Mouse (Mus musculus) left cerebral cortex, postnatal 25 days (tissue): ENCODE data around the gene Mum1. TPM values are rescaled to one million over a fixed set of nuclear protein-coding genes. Genes with fewer than 3 reads are reported as not detected.
"Not testable (repeated sequence)": the region's sequence is repeated elsewhere in the genome, so short reads cannot be mapped to it uniquely, and the experiment has no call there.

Source experiments
- DNase-seq, 2 experiments: peaks; one replicate each; pipeline ENCODE4 v3.0.0; 2022; ENCODE audit warnings: low spot score in 2 of 2, mixed read lengths in 1 of 2
- intact Hi-C: fragments of 180-260 bp; cut with DNase I; formaldehyde crosslinking; loops from one replicate; pipeline ENCODE4 v1.15.1; 2025
- total RNA-seq, 2 experiments: library from RNA; stranded (reverse); gene quantifications; 2 replicates each; pipeline ENCODE4 v1.2.3; 2021

Gene Mum1
- total RNA-seq, 2 experiments from 2014 or later = 40.9 to 41.2 TPM

GRCm38 (mm10) chr10:80207201-80207600 is 19.0 kb upstream of the Mum1 start:
- no peak for DNase-seq
- intact Hi-C loops = no loop called here

DNA sequence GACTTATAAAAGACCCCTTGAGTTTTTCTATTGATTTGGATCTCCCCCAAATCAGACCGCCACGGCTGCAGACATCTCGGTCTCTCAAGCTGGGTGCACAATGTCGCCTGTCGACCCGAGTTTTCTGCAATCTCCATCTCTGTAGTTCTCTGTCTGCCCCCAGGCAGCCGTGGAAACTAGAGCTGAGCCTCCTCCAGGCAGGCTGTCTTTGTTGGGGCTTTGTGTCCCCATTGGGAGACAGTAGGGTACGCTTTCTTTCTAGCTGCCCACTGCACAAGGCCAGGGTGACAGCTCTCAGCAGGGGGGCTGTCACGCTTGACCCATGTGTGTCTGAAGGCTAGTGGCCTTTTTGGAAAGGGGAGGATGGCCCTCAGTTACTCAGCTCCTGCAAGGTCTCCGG is 18.6 kb upstream of the Mum1 start:
- intact Hi-C loops = no loop called here
- DNase-seq = no peak

- no peak for DNase-seq
- intact Hi-C loops = no loop called here
Observed at GRCm38 (mm10) chr10:80208248-80208647, 18.0 kb upstream of the Mum1 start.

GRCm38 (mm10) chr10:80208841-80209371 is 17.3 kb upstream of the Mum1 start:
- peak; percentile 26 to 64 for DNase-seq
- intact Hi-C loops = no loop called here

DNA sequence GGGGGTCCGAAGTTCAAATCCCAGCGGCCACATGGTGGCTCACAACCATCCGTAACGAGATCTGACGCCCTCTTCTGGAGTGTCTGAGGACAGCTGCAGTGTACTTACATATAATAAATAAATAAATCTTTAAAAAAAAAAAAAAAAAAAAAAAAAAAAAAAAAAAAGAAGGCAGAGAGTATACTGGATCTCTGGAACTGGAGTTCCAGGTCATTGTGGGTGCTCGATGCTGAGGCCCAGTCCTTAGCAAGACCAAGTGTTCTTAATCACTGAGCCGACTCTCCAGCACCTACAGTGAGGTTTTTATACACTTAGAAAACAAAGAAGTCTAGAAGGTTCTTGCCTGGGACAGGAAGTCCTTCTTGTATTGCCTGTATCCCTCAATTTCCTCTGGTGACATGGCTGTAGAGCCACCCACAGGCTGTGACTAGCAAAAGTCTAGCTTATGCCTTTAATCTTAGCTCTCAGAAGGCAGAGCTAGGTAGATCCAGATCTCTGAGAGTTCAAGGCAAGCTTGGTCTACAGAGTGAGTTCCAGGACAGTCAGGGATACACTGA is 14.6 kb upstream of the Mum1 start:
- intact Hi-C loops, DNase-seq: not testable (repeated sequence)

DNA sequence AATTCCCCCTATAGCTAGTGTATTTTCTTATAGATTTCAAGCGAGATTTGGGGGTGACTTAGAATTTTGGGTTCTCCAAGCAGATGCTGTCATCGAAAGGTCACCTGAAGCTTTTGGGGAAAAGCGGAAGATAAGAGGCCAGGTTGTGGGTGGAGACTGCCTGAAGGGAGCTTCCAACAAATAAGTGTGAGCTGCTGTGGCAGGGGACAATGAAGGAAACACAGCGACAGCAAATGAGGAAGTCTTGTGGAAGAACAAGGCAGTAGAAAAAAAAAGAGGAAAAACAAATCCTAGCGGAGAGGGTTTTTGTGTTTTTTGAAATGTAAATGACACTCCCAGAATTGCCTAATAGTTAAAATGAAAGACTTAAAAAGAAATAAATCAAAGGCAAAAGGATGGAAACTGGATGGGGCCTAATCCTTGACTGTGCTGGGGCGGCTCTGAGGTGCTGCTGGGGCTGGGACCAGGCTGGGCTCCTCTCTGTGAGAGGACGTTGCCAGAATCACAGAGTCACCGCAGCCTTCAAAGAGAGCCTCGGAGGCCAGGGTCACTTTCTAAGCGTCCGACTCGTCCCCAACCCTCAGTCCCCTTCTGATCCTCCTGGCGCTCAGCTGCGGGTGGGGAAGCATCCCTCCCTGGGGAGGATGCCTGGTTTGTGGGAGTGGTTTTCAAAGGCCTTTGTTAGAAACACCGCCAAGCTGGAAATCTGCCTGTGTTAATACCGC is 11.0 kb upstream of the Mum1 start:
- intact Hi-C loops = no loop called here
- DNase-seq = no peak

- no peak for DNase-seq
- intact Hi-C loops = no loop called here
Observed at GRCm38 (mm10) chr10:80220676-80221075, 5.6 kb upstream of the Mum1 start.

DNA sequence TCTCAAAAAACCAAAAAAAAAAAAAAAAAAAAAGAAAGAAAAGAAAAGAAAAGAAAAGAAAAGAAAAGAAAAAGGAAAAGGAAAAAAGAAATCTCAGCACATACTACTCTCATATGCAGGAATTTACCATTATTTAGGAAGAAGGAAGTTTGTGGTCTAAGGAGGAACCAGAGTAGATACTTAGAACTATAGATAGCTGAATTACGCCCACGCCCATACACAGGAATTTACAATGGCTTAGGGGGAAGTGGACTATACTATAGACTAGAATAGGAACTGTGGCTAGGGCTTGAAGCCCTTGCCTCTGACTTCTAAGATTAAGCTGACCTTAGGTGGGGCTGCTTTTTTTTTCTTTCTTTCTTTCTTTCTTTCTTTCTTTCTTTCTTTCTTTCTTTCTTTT is 3.1 kb upstream of the Mum1 start:
- intact Hi-C loops, DNase-seq: not testable (repeated sequence)

DNA sequence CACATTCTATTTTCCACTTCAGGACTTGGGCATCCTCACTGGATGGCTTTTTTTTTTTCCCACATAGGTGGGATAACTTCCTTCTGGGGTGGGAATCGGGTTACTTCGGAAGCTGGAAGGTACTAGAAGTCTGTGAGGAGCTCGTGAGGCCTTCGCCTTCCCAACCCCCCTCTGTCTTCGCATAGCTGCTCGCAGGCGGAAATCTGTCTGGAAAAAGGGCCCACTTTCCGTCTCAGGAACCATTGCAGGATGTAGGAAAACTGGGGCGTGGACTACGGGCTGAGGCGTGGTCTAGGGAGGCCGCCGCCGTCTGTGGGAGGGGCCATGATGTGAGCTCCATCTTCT is 191 bp upstream of the Mum1 start:
- intact Hi-C loops = loop anchor here (5.0 kb wide), 1 partner anchor 49 kb away; the partner anchor contains the start of gene Efna2
- DNase-seq = no peak

DNA sequence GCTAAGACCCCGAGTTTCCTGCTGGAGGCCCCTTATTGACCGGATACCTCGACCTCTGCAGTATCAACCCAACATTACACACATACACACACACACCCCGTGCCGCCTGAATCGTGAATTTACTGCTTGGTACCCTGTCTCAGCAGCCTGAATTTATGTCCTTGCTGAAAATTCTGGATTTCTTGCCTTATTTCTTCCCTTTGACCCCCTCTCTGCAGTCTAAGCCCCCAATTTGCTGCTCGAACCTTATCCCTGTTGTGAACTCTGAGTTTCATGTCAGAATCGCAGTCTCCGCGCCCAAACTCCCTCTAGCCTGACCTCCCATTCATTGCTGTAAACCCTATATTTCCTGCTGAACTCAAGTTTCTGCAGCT is 919 bp downstream of the Mum1 start:
- no peak for DNase-seq
- intact Hi-C loops = loop anchor here (5.0 kb wide), 1 partner anchor 50 kb away; the partner anchor contains the start of gene Efna2

- peak in 1 of 2 experiments; percentile 49 for DNase-seq
Observed at GRCm38 (mm10) chr10:80227877-80228775, 1.9 kb downstream of the Mum1 start.

DNA sequence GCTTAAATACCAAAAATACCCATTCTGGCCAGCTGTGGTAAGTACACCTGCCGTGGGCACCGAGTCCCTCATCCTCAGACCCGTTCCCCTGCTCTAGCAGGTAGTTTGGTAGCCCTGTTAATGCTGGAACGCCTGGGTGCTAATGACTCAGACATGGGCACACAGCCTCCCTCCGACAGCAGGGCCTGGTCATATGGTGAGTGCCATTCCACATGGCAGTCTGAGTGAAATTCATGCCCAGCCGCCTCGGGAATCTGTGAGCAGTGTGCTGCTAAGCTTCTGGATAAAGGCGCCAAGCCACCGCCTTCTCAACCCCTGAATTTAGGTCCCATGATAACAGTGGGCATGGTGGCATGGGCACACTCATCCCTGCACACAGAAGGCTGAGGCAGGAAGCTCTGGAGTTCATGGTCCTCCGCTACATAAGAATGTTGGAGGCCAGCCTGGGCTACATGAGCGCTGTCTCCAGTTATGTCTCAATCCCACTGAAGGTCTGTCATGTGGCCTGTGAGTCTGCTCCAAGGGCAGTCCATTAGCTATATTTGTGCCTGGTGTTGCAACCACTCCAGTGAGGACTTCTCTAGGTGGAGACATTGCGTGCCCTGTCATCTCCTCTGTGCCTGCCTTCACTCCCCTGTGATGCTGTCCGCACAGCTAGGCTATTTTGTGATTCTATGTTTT is 10.1 kb downstream of the Mum1 start:
- DNase-seq = no peak
- intact Hi-C loops = no loop called here

More at GRCm38 (mm10) chr10:80227877-80228775, 1.9 kb downstream of the Mum1 start:
- intact Hi-C loops = loop anchor here (2.0 to 5.0 kb wide), 2 partner anchors 17 to 51 kb away; partner anchors contain the start of gene Efna2

DNA sequence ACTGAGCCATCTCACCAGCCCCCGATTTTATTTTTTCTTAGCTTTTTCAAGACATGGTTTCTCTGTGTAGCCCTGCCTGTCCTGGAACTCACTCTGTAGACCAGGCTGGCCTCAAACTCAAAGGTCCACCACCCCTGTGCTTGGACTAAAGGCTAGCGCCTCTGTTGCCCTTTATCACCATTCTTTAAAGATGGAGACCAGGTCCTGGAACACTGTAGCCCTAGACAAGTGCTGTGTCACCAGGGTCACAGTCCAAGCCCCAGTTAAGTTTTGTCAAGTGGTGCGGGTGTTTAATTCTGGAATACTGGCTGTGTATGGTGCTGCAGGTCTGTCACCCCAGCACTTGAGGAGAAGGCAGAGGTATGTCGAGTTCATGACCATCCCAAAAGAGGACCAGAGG is 10.8 kb downstream of the Mum1 start:
- no peak for DNase-seq
- intact Hi-C loops = no loop called here

- no peak for DNase-seq
- intact Hi-C loops = no loop called here
Observed at GRCm38 (mm10) chr10:80238306-80238705, 12.1 kb downstream of the Mum1 start.

- DNase-seq = no peak
- intact Hi-C loops = no loop called here
Observed at GRCm38 (mm10) chr10:80239791-80240190, 13.6 kb downstream of the Mum1 start.

GRCm38 (mm10) chr10:80242088-80242487 is 15.9 kb downstream of the Mum1 start:
- intact Hi-C loops = no loop called here
- no peak for DNase-seq

GRCm38 (mm10) chr10:80242607-80243006 is 16.4 kb downstream of the Mum1 start:
- no peak for DNase-seq
- intact Hi-C loops = no loop called here

DNA sequence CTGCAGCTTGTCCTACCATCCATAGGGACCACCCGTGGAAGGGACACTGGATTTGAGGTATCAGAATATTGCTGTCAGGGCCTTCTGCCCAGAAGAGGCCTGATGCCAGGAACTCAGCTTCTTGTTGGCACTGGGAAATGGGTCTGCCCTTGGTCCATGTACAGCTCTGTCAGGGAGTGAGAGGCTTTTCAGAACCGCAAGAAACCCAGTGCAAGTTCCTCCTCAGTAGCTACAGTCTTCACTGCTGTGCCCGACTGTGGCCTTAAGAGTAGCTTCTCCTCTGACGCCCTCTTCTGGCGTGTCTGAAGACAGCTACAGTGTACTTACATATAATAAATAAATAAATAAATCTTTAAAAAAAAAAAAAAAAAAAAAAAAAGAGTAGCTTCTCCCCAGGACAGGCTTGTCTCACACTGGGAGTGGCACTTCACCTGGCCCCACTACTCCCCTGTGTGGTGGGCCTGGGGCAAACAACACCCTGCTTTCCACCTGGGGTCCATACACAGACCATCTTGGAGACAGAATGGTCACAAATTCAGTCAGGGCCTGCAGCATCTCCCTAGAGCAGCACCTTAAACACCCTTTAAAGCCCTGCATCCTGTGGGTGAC is 18.7 kb downstream of the Mum1 start:
- intact Hi-C loops = loop anchor here (1.0 to 2.0 kb wide), 3 partner anchors 16 to 70 kb away; no protein-coding TSS in a partner anchor
- DNase-seq = no peak

- intact Hi-C loops = loop anchor here (1.0 to 2.0 kb wide), 3 partner anchors 17 to 70 kb away; no protein-coding TSS in a partner anchor
- DNase-seq = peak; percentile 77 to 86
Observed at GRCm38 (mm10) chr10:80245600-80245999, 19.4 kb downstream of the Mum1 start.
